Mouse (Mus musculus) urinary bladder, postnatal 10 days (tissue): ENCODE results near the gene Chrna3.

Experiments
- DNase-seq: peaks from one replicate; pipeline ENCODE4 v3.0.0; 2022; ENCODE audit warnings: low spot score

Gene Chrna3

GRCm38 (mm10) chr9:54995645-54996044, 30.7 kb downstream of the Chrna3 start:
- no peak for DNase-seq

- DNase-seq = no peak
Observed at GRCm38 (mm10) chr9:54994381-54994780, 32.0 kb downstream of the Chrna3 start.

- no peak for DNase-seq
Observed at GRCm38 (mm10) chr9:54990362-54990761, 36.0 kb downstream of the Chrna3 start.

- no peak for DNase-seq
Observed at GRCm38 (mm10) chr9:54982401-54982800, 44.0 kb downstream of the Chrna3 start.

- no peak for DNase-seq
Observed at GRCm38 (mm10) chr9:54981291-54982191, 44.8 kb downstream of the Chrna3 start.

GRCm38 (mm10) chr9:54980674-54981073, 45.7 kb downstream of the Chrna3 start, which contains the start of gene Chrna5:
Gene Chrna5, plus strand, starts transcription at chr9:54980880.
- no peak for DNase-seq

GRCm38 (mm10) chr9:54969972-54970637, 56.3 kb downstream of the Chrna3 start:
- no peak for DNase-seq

GRCm38 (mm10) chr9:54963669-54964068, 62.7 kb downstream of the Chrna3 start:
- DNase-seq = no peak

- DNase-seq = no peak
Observed at GRCm38 (mm10) chr9:54961059-54961458, 65.3 kb downstream of the Chrna3 start.
